ENCODE assay signal across 8 mouse cellular contexts in the genomic region with DNA sequence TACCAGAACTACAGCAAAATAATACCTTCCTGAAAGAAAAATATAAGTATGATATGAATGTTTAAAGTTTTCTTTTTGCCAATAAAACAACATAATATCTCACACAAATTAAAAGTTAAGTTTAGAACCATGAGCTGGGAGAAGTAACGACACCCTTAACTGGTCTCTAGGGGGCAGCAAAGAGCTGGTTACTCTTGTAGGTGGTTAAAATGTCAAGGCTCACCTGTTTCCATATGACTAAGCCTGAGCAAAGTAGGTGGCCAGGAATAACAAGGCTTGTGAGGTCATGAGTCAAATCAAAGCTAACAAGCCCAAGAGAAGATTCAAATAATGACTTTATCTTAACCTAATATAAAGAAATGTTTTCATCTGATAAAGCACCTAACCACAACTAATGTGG. TPM values are rescaled to one million over a fixed set of nuclear protein-coding genes. Genes with fewer than 3 reads are reported as not detected.
DNase-seq lines count a peak whose midpoint lies in the region; ATAC-seq lines count a peak whose summit lies in the region.

No protein-coding gene starts in this region.

- H3K27ac ChIP-seq in hindbrain, embryonic 14.5 days: no peak overlapping the region
- H3K27ac ChIP-seq in hindbrain, embryonic 12.5 days: no peak overlapping the region

- WGBS in hindbrain, embryonic 14.5 days: 0% methylated on average over 1 of the region's 1 CpGs
- WGBS in hindbrain, embryonic 12.5 days: 0% methylated on average over 1 of the region's 1 CpGs

- H3K4me3 ChIP-seq in hindbrain, embryonic 14.5 days (replicated peaks; ENCODE audit: low read length): no peak overlapping the region
- H3K4me3 ChIP-seq in hindbrain, embryonic 12.5 days: no peak overlapping the region

- no peaks in the 10 kb centered on the region; the same call in 1 of the 2 replicates for H3K27me3 ChIP-seq in hindbrain, embryonic 14.5 days (ENCODE audit: control insufficient read depth, insufficient read depth, low read length)
- H3K27me3 ChIP-seq in hindbrain, embryonic 12.5 days: no peaks in the 10 kb centered on the region

- no peaks in the 10 kb centered on the region for H3K36me3 ChIP-seq in hindbrain, embryonic 14.5 days (replicated peaks; ENCODE audit: control insufficient read depth, insufficient read depth)
- H3K36me3 ChIP-seq in hindbrain, embryonic 12.5 days: no peaks in the 10 kb centered on the region

- no peak overlapping the region for H3K9ac ChIP-seq in hindbrain, embryonic 14.5 days
- H3K9ac ChIP-seq in hindbrain, embryonic 12.5 days: no peak overlapping the region

- ATAC-seq in hindbrain, embryonic 14.5 days (ENCODE audit: low FRiP score): no peak
- no peak for ATAC-seq in hindbrain, embryonic 12.5 days (ENCODE audit: low FRiP score)
- peak; percentile 76 for ATAC-seq in frontal cortex, adult (ENCODE audit: low TSS enrichment)

- no peaks in the 10 kb centered on the region for H3K4me1 ChIP-seq in hindbrain, embryonic 14.5 days (replicated peaks; ENCODE audit: control insufficient read depth, insufficient read depth, low read length)
- H3K4me1 ChIP-seq in hindbrain, embryonic 12.5 days: no peaks in the 10 kb centered on the region

- H3K4me2 ChIP-seq in hindbrain, embryonic 14.5 days (replicated peaks): no peak overlapping the region
- H3K4me2 ChIP-seq in hindbrain, embryonic 12.5 days (replicated peaks): no peak overlapping the region

- peak; percentile 75 for DNase-seq in hindbrain, embryonic 14.5 days (ENCODE audit: low spot score)
- DNase-seq in CD8-positive naive resting alpha-beta T cell, adult 2 months (ENCODE audit: low read depth in 2 of 2, low spot score in 2 of 2): peak; percentile 51 to 68
- DNase-seq in adrenal gland, postnatal 36 days: peak; percentile 43 to 73
- DNase-seq in kidney, postnatal 36 days: peak; percentile 73 to 76
- peak; percentile 87 for DNase-seq in naive thymus-derived CD4-positive, alpha-beta T cell, adult 2 months (ENCODE audit: low read depth)
- peak; percentile 13 for DNase-seq in yolk sac, embryonic 10.5 days (ENCODE audit: low spot score)

- 0 out of 2 replicates have a peak, but pooled peaks cover 4% of the 10 kb centered on the region for H3K9me3 ChIP-seq in hindbrain, embryonic 14.5 days (ENCODE audit: control insufficient read depth, low read length)
- H3K9me3 ChIP-seq in hindbrain, embryonic 12.5 days (replicated peaks): no peaks in the 10 kb centered on the region; the same call in 1 of the 2 replicates

RNA-seq across cellular contexts. Expression of a gene that starts 24.9 kb away (rescaled TPM):
- 0.18 TPM in 1 of 2 replicates, not detected in the other for polyA plus RNA-seq in hindbrain, embryonic 14.5 days (2014; fragmentation: Nextera tagmentation; extraction: Ambion mirVana)
- polyA plus RNA-seq in hindbrain, embryonic 12.5 days (2016; fragmentation: Nextera tagmentation; extraction: Ambion mirVana): 0.48 and 0.75 TPM in 2 replicates
- not detected for total RNA-seq in adrenal gland, postnatal 36 days (2021)

Comparison
In these comparisons a context has a peak if more than half of its experiments do, and no peak if none do; other contexts are left out.
1. DNase-seq: peak in every context shown above with its lines; median percentile 87 in naive thymus-derived CD4-positive, alpha-beta T cell, adult 2 months; 75 in hindbrain, embryonic 14.5 days; 74 in kidney, postnatal 36 days; 60 in CD8-positive naive resting alpha-beta T cell, adult 2 months; 58 in adrenal gland, postnatal 36 days; 13 in yolk sac, embryonic 10.5 days.